11 mouse cellular contexts compared by ENCODE assay signal in the genomic region with DNA sequence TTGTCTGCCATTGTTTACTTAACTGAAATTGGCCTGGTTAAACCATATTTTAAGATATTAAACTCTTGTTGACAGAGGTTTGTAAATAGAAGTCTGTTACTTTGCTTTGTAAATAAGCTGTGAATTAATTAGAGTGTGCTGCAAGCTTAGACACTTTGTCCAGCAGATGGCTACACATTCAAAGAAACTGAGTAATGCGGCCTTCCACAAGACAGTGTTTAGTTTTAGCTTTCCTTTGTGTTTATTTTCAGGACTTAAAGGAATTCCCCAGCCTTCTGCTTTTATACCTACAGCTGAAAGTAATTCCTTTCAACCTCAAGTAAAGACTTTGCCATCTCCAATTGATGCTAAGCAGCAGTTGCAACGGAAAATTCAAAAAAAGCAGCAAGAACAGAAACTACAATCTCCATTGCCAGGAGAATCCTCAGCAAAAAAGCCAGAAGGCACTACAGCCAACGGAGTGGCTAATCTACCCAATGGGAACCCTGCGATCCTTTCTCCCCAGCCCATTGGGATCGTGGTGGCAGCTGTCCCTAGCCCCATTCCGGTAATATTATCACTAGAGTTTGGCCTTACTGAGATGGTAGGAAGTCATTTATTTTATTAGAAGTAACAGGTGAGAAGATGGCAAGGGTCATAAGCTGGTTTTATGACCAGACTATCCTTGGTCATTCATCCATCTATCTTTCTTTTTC. TPM values are rescaled to one million over a fixed set of nuclear protein-coding genes. Genes with fewer than 3 reads are reported as not detected.
A peak's percentile ranks its signal among the peaks of the same experiment; 100 is the strongest.
DNase-seq lines count a peak whose midpoint lies in the region; ATAC-seq and TF ChIP-seq lines count a peak whose summit lies in the region.
"Had no signal": no experiment of that assay in that cellular context is flagged by ENCODE, and none has a peak within 500 bp of the region (broad histone marks: within the 10 kb centered on the region; RNA-seq: fewer than 3 reads in every experiment).

No protein-coding gene starts in this region.

- H3K4me1 ChIP-seq in kidney, postnatal 0 days (replicated peaks; ENCODE audit: insufficient read depth, low read length): no peaks in the 10 kb centered on the region
- H3K4me1 ChIP-seq in cortical plate, adult 2 months (ENCODE audit: control insufficient read depth, insufficient read depth, low read length): no peaks in the 10 kb centered on the region; the same call in 1 of the 2 replicates

- H3K4me3 ChIP-seq in kidney, postnatal 0 days (replicated peaks; ENCODE audit: low read depth, low read length): no peak overlapping the region
- H3K4me3 ChIP-seq in cortical plate, adult 2 months (ENCODE audit: insufficient read depth, low read length): no peak overlapping the region
- H3K4me3 ChIP-seq: lung, embryonic 15.5 days had no signal

- 86% methylated on average over 6 of the region's 6 CpGs for WGBS in kidney, postnatal 0 days

- peaks cover 29% of the 10 kb centered on the region for H3K36me3 ChIP-seq in kidney, postnatal 0 days (ENCODE audit: insufficient read depth, low read length)

- no peak overlapping the region for H3K4me2 ChIP-seq in kidney, postnatal 0 days (ENCODE audit: low read length)
- H3K4me2 ChIP-seq: lung, embryonic 15.5 days had no signal

- no peaks in the 10 kb centered on the region for H3K9me3 ChIP-seq in kidney, postnatal 0 days (replicated peaks; ENCODE audit: low read length)
- H3K9me3 ChIP-seq: lung, embryonic 15.5 days had no signal

- no peaks in the 10 kb centered on the region for H3K27me3 ChIP-seq in kidney, postnatal 0 days (ENCODE audit: insufficient read depth, low read length)
- H3K27me3 ChIP-seq: lung, embryonic 15.5 days had no signal

- TF ChIP-seq POLR2A in cortical plate, adult 2 months (IDR thresholded peaks at IDR 0.05; ENCODE audit: extremely low read depth, insufficient read depth, low read length): no peak

- H3K9ac ChIP-seq in kidney, postnatal 0 days (ENCODE audit: low read depth, low read length): no peak overlapping the region
- H3K9ac ChIP-seq: lung, embryonic 15.5 days had no signal

- peak; percentile 72 for TF ChIP-seq CTCF in kidney, postnatal 0 days (IDR thresholded peaks at IDR 0.05; ENCODE audit: low read depth)
- peak; percentile 11; the same call in 1 of the 2 replicates for TF ChIP-seq CTCF in cortical plate, adult 2 months (IDR thresholded peaks at IDR 0.05; ENCODE audit: extremely low read depth, insufficient read depth, low read length)

- no peak for ATAC-seq in kidney, postnatal 0 days (replicated peaks; ENCODE audit: low FRiP score, low read depth)
- ATAC-seq in CD4-positive, CD25-positive, alpha-beta regulatory T cell, adult 4 months: no peak

- H3K27ac ChIP-seq in kidney, postnatal 0 days: no peak overlapping the region
- H3K27ac ChIP-seq in cortical plate, adult 2 months (ENCODE audit: insufficient read depth, low read length): no peak overlapping the region
- H3K27ac ChIP-seq: lung, embryonic 15.5 days had no signal

- peak; percentile 20 to 26 for DNase-seq in cerebellum, postnatal 14 days
- no peak for DNase-seq in cerebellum, postnatal 36 days
- peak; percentile 71 for DNase-seq in kidney, postnatal 0 days (ENCODE audit: low spot score)
- DNase-seq in kidney, postnatal 36 days: no peak
- peak; percentile 40 for DNase-seq in lung, postnatal 36 days
- no peak for DNase-seq in urinary bladder, postnatal 36 days (ENCODE audit: low spot score in 2 of 2)
- DNase-seq: cerebellum, adult 11 months; layer of hippocampus, postnatal 36 days had no signal

RNA-seq across cellular contexts. Expression of gene Nedd4, which starts 47.2 kb away (rescaled TPM):
- 377 and 437 TPM in 2 replicates for polyA plus RNA-seq in kidney, postnatal 0 days (2015; fragmentation: Nextera tagmentation; extraction: Ambion mirVana)
- polyA plus RNA-seq in cortical plate, adult 2 months (2012; rRNA removed): 207 and 216 TPM in 2 replicates
- 1 to 10 TPM; 4.5 to 4.7 TPM for polyA plus RNA-seq in CD4-positive, CD25-positive, alpha-beta regulatory T cell, adult 4 months (2017; shearing (Covaris generic))

Comparison
In these comparisons a context has a peak if more than half of its experiments do, and no peak if none do; other contexts are left out.
1. DNase-seq: peak in cerebellum, postnatal 14 days (2 of 2), kidney, postnatal 0 days (single experiment) and lung, postnatal 36 days (single experiment); none in cerebellum, postnatal 36 days (0 of 2), kidney, postnatal 36 days (0 of 2) and urinary bladder, postnatal 36 days (0 of 2).
2. RNA of gene Nedd4, which starts 47.2 kb away (polyA plus RNA-seq): 377 to 437 TPM in kidney, postnatal 0 days and 207 to 216 TPM in cortical plate, adult 2 months; 4.5 to 4.7 TPM in CD4-positive, CD25-positive, alpha-beta regulatory T cell, adult 4 months; every median in the first group is over 10 times any median in the second.